Mouse (Mus musculus) limb, embryonic 11.5 days (tissue): ENCODE measurements around the gene Dock8. TPM values are rescaled to one million over a fixed set of nuclear protein-coding genes. Genes with fewer than 3 reads are reported as not detected.

ENCODE experiments used
- ATAC-seq: fragments of 200-750 bp; cut with Nextera tagmentation; 2 replicates; pipeline ENCODE4 v1.8.0; 2017; ENCODE audit warnings: low read depth; ENCODE audit not compliant: insufficient number of reproducible peaks, low FRiP score, low TSS enrichment
- DNase-seq: peaks from one replicate; pipeline ENCODE4 v3.0.0-alpha.2; 2015; ENCODE audit warnings: low spot score
- H3K27ac ChIP-seq: fragments of 300-500 bp; sonication (generic); replicated peaks from 2 replicates; pipeline ENCODE4 v1.5.1; 2014; ENCODE audit warnings: low read depth, mild to moderate bottlenecking, low read length
- H3K27me3 ChIP-seq: fragments of 300-500 bp; sonication (generic); 2 replicates; pipeline ENCODE4 v1.6.1; 2014; ENCODE audit warnings: mild to moderate bottlenecking, low read length, mixed read lengths; ENCODE audit not compliant: control insufficient read depth, insufficient read depth
- H3K36me3 ChIP-seq: fragments of 300-500 bp; sonication (generic); 2 replicates; pipeline ENCODE4 v1.6.1; 2014; ENCODE audit warnings: mild to moderate bottlenecking, low read length, moderate library complexity, mixed read lengths; ENCODE audit not compliant: control insufficient read depth, insufficient read depth
- H3K4me1 ChIP-seq: fragments of 300-500 bp; sonication (generic); 2 replicates; pipeline ENCODE4 v1.6.1; 2014; ENCODE audit warnings: low read length, mixed read lengths; ENCODE audit not compliant: control insufficient read depth, insufficient read depth
- H3K4me2 ChIP-seq: fragments of 300-500 bp; sonication (generic); 2 replicates; pipeline ENCODE4 v1.6.1; 2014; ENCODE audit warnings: low read depth, mild to moderate bottlenecking, moderate library complexity; ENCODE audit not compliant: severe bottlenecking
- H3K4me3 ChIP-seq: fragments of 300-500 bp; sonication (generic); 2 replicates; pipeline ENCODE4 v1.5.1; 2014; ENCODE audit warnings: low read depth, low read length
- H3K9ac ChIP-seq: fragments of 300-500 bp; sonication (generic); 2 replicates; pipeline ENCODE4 v1.6.1; 2014; ENCODE audit warnings: mild to moderate bottlenecking, low read length
- H3K9me3 ChIP-seq: fragments of 300-500 bp; sonication (generic); 2 replicates; pipeline ENCODE4 v1.6.1; 2016; ENCODE audit warnings: low read length; ENCODE audit not compliant: control insufficient read depth
- WGBS: fragments of 180-500 bp; shearing (Covaris S2); extraction: QIAGEN DNeasy Blood & Tissue Kit; methylation state at CpG from one replicate; pipeline ENCODE4 v1.1.7; 2014; 5-methylcytosine and 5-hydroxymethylcytosine counted together
- polyA plus RNA-seq: library from polyadenylated mRNA; unstranded; fragments of >200 nt; fragmentation: Nextera tagmentation; extraction: Ambion mirVana; gene quantifications from 2 replicates; pipeline ENCODE4 v1.2.1, GENCODE M21; 2014

Gene Dock8
- polyA plus RNA-seq, 1 experiment from 2014 or later: 1.6 TPM

GRCm38 (mm10) chr19:25180024-25180423 lies 180.7 kb downstream of the Dock8 start:
- H3K27ac ChIP-seq: no peak overlapping the region
- 84% methylated on average over 6 of the region's 6 CpGs for WGBS

GRCm38 (mm10) chr19:25180547-25180946 lies 181.2 kb downstream of the Dock8 start:
- no peaks in the 10 kb centered on the region for H3K9me3 ChIP-seq
- no peak for ATAC-seq
- no peaks in the 10 kb centered on the region for H3K27me3 ChIP-seq
- 90% methylated on average over 6 of the region's 6 CpGs for WGBS
- H3K27ac ChIP-seq: no peak overlapping the region
- H3K4me3 ChIP-seq: no peak overlapping the region
- H3K36me3 ChIP-seq: peaks cover 2% of the 10 kb centered on the region; the same call in 1 of the 2 replicates
- H3K9ac ChIP-seq: no peak overlapping the region
- no peak overlapping the region for H3K4me2 ChIP-seq
- no peaks in the 10 kb centered on the region for H3K4me1 ChIP-seq
- no peak for DNase-seq

More at GRCm38 (mm10) chr19:25180024-25180423, 180.7 kb downstream of the Dock8 start:
- DNase-seq (no peak), ATAC-seq (no peak)
- no peak overlapping the region for H3K4me3 ChIP-seq
- H3K36me3 ChIP-seq: peaks cover 2% of the 10 kb centered on the region; the same call in 1 of the 2 replicates
- H3K27me3 ChIP-seq: no peaks in the 10 kb centered on the region
- H3K4me1 ChIP-seq: no peaks in the 10 kb centered on the region
- no peak overlapping the region for H3K9ac ChIP-seq
- no peak overlapping the region for H3K4me2 ChIP-seq
- no peaks in the 10 kb centered on the region for H3K9me3 ChIP-seq

GRCm38 (mm10) chr19:25184076-25184475 lies 184.7 kb downstream of the Dock8 start:
- H3K27ac ChIP-seq: no peak overlapping the region
- DNase-seq: no peak
- no peak overlapping the region for H3K4me3 ChIP-seq
- ATAC-seq: no peak
- no peaks in the 10 kb centered on the region for H3K9me3 ChIP-seq
- no peaks in the 10 kb centered on the region for H3K4me1 ChIP-seq
- whole genome bisulfite sequencing: 74% methylated on average over 7 of the region's 7 CpGs
- peaks cover 2% of the 10 kb centered on the region; the same call in 1 of the 2 replicates for H3K36me3 ChIP-seq
- H3K9ac ChIP-seq: no peak overlapping the region
- no peak overlapping the region for H3K4me2 ChIP-seq
- H3K27me3 ChIP-seq: no peaks in the 10 kb centered on the region

GRCm38 (mm10) chr19:25186316-25186715 lies 187.0 kb downstream of the Dock8 start:
- no peak for ATAC-seq
- H3K27me3 ChIP-seq: no peaks in the 10 kb centered on the region
- H3K27ac ChIP-seq: no peak overlapping the region
- no peaks in the 10 kb centered on the region for H3K9me3 ChIP-seq
- H3K4me2 ChIP-seq: no peak overlapping the region
- H3K4me1 ChIP-seq: no peaks in the 10 kb centered on the region
- no peak for DNase-seq
- no peak overlapping the region for H3K9ac ChIP-seq
- H3K4me3 ChIP-seq: no peak overlapping the region
- WGBS: 92% methylated on average over 5 of the region's 5 CpGs
- peaks cover 2% of the 10 kb centered on the region; the same call in 1 of the 2 replicates for H3K36me3 ChIP-seq

GRCm38 (mm10) chr19:25187681-25188080 lies 188.3 kb downstream of the Dock8 start:
- H3K9ac ChIP-seq: no peak overlapping the region
- no peaks in the 10 kb centered on the region for H3K36me3 ChIP-seq
- DNase-seq (no peak), ATAC-seq (no peak)
- WGBS: 78% methylated on average over 18 of the region's 18 CpGs
- H3K9me3 ChIP-seq: no peaks in the 10 kb centered on the region
- H3K27ac ChIP-seq: no peak overlapping the region
- H3K4me3 ChIP-seq: no peak overlapping the region
- no peak overlapping the region for H3K4me2 ChIP-seq
- H3K27me3 ChIP-seq: no peaks in the 10 kb centered on the region
- no peaks in the 10 kb centered on the region for H3K4me1 ChIP-seq

GRCm38 (mm10) chr19:25193751-25194150 lies 194.4 kb downstream of the Dock8 start:
- Histone ChIP-seq H3K4me2 (no peak overlapping the region), H3K4me3 (no peak overlapping the region), H3K9ac (no peak overlapping the region), H3K4me1 (no peaks in the 10 kb centered on the region), H3K27ac (no peak overlapping the region), H3K27me3 (no peaks in the 10 kb centered on the region), H3K9me3 (no peaks in the 10 kb centered on the region), H3K36me3 (no peaks in the 10 kb centered on the region)
- ATAC-seq (no peak), DNase-seq (no peak)
- 95% methylated on average over 9 of the region's 9 CpGs for WGBS

GRCm38 (mm10) chr19:25200081-25200860 lies 200.9 kb downstream of the Dock8 start:
- WGBS: 86% methylated on average over 13 of the region's 13 CpGs
- Histone ChIP-seq H3K9me3 (no peaks in the 10 kb centered on the region), H3K4me2 (no peak overlapping the region), H3K27me3 (no peaks in the 10 kb centered on the region), H3K27ac (no peak overlapping the region), H3K36me3 (no peaks in the 10 kb centered on the region), H3K4me3 (no peak overlapping the region), H3K4me1 (peaks cover 8% of the 10 kb centered on the region; the same call in 1 of the 2 replicates), H3K9ac (no peak overlapping the region)
- 0 out of 2 replicates have a peak, but pooled peaks have one; percentile 31 for ATAC-seq
- peak; percentile 25 for DNase-seq

GRCm38 (mm10) chr19:25203077-25203476 lies 203.7 kb downstream of the Dock8 start:
- no peak overlapping the region for H3K4me3 ChIP-seq
- peaks cover 8% of the 10 kb centered on the region; the same call in 1 of the 2 replicates for H3K4me1 ChIP-seq
- DNase-seq: no peak
- H3K9ac ChIP-seq: no peak overlapping the region
- no peaks in the 10 kb centered on the region for H3K27me3 ChIP-seq
- no peak overlapping the region for H3K4me2 ChIP-seq
- 71% methylated on average over 12 of the region's 12 CpGs for WGBS
- no peak for ATAC-seq
- no peak overlapping the region for H3K27ac ChIP-seq
- H3K9me3 ChIP-seq: no peaks in the 10 kb centered on the region
- H3K36me3 ChIP-seq: no peaks in the 10 kb centered on the region
